Mouse (Mus musculus) forebrain, embryonic 11.5 days (tissue): ENCODE data around the gene Trappc1. TPM values are rescaled to one million over a fixed set of nuclear protein-coding genes. Genes with fewer than 3 reads are reported as not detected.

Experiments used
- ATAC-seq: fragments of 200-750 bp; cut with Nextera tagmentation; replicated peaks from 2 replicates; pipeline ENCODE4 v1.8.0; 2017; ENCODE audit warnings: moderate TSS enrichment; ENCODE audit not compliant: low FRiP score
- DNase-seq: peaks from one replicate; pipeline ENCODE4 v3.0.0-alpha.2; 2017; ENCODE audit warnings: low spot score
- H3K27ac ChIP-seq: fragments of 300-500 bp; sonication (generic); 2 replicates; pipeline ENCODE4 v1.5.1; 2014; ENCODE audit warnings: low read depth, low read length
- H3K27me3 ChIP-seq: fragments of 300-500 bp; sonication (generic); 2 replicates; pipeline ENCODE4 v1.6.1; 2014; ENCODE audit warnings: mild to moderate bottlenecking, low read length, mixed read lengths; ENCODE audit not compliant: control insufficient read depth, insufficient read depth
- H3K36me3 ChIP-seq: fragments of 300-500 bp; sonication (generic); 2 replicates; pipeline ENCODE4 v1.6.1; 2014; ENCODE audit warnings: mild to moderate bottlenecking, low read length, moderate library complexity, mixed read lengths; ENCODE audit not compliant: control insufficient read depth, insufficient read depth
- H3K4me1 ChIP-seq: fragments of 300-500 bp; sonication (generic); replicated peaks from 2 replicates; pipeline ENCODE4 v1.6.1; 2014; ENCODE audit warnings: low read length, mixed read lengths; ENCODE audit not compliant: control insufficient read depth, insufficient read depth
- H3K4me2 ChIP-seq: fragments of 300-500 bp; sonication (generic); 2 replicates; pipeline ENCODE4 v1.6.1; 2014; ENCODE audit warnings: low read depth, mild to moderate bottlenecking, low read length, moderate library complexity, mixed read lengths; ENCODE audit not compliant: severe bottlenecking
- H3K4me3 ChIP-seq: fragments of 300-500 bp; sonication (generic); 2 replicates; pipeline ENCODE4 v1.5.1; 2014; ENCODE audit warnings: low read depth, low read length
- H3K9ac ChIP-seq: fragments of 300-500 bp; sonication (generic); 2 replicates; pipeline ENCODE4 v1.6.1; 2014; ENCODE audit warnings: low read length
- H3K9me3 ChIP-seq: fragments of 300-500 bp; sonication (generic); 2 replicates; pipeline ENCODE4 v1.6.1; 2016; ENCODE audit warnings: low read length, mixed read lengths; ENCODE audit not compliant: control insufficient read depth
- WGBS: fragments of 180-500 bp; shearing (Covaris S2); extraction: QIAGEN DNeasy Blood & Tissue Kit; methylation state at CpG from one replicate; pipeline ENCODE4 v1.1.7; 2014; 5-methylcytosine and 5-hydroxymethylcytosine counted together
- polyA plus RNA-seq: library from polyadenylated mRNA; unstranded; fragments of >200 nt; fragmentation: Nextera tagmentation; extraction: Ambion mirVana; gene quantifications from 2 replicates; pipeline ENCODE4 v1.2.1, GENCODE M21; 2014

Trappc1 gene
- polyA plus RNA-seq, 1 experiment from 2014 or later: 188 TPM

DNA sequence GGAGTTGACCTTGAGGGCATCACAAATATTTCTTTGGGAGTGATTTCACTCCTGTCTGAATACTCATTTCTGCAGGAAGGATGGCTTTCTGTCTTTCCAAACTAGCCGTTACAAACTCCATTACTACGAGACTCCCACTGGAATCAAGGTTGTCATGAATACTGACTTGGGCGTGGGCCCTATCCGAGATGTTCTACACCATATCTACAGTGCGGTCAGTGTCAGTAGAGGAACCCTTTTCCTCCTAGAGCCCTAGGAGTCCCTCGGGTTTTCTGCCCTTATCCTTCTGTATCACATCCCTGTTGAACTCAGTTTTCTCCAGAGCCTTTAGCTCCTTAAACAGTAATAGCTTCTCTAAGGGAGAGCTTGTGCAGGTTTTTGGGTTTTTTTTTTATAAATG, 969 bp downstream of the Trappc1 start:
- Histone ChIP-seq H3K27me3 (peaks cover 13% of the 10 kb centered on the region; the same call in 1 of the 2 replicates), H3K9me3 (no peaks in the 10 kb centered on the region), H3K36me3 (no peaks in the 10 kb centered on the region; the same call in 1 of the 2 replicates), H3K4me1 (peaks cover 18% of the 10 kb centered on the region), H3K9ac (no peak overlapping the region; the same call in 1 of the 2 replicates), H3K4me3 (0 out of 2 replicates have a peak overlapping the region, but pooled peaks have one; percentile 61), H3K4me2 (peak overlapping the region; percentile 87), H3K27ac (no peak overlapping the region)
- WGBS: 86% methylated on average over 6 of the region's 6 CpGs
- ATAC-seq: no peak
- DNase-seq: no peak

GRCm38 (mm10) chr11:69325628-69326407, 2.0 kb downstream of the Trappc1 start, which contains the start of gene Kcnab3:
Gene Kcnab3 (plus strand): TSS chr11:69326258.
- 10% methylated on average over 26 of the region's 26 CpGs for WGBS
- H3K4me1 ChIP-seq: peaks cover 18% of the 10 kb centered on the region
- no peak within 1 kb of the TSS for H3K27ac ChIP-seq

GRCm38 (mm10) chr11:69326408-69327156, 2.8 kb downstream of the Trappc1 start:
- Histone ChIP-seq H3K4me1 (peaks cover 21% of the 10 kb centered on the region), H3K27ac (no peak overlapping the region)
- under 1% methylated on average over 45 of the region's 45 CpGs for WGBS

More at GRCm38 (mm10) chr11:69325628-69326407, 2.0 kb downstream of the Trappc1 start, which contains the start of gene Kcnab3:
- H3K9me3 ChIP-seq: no peaks in the 10 kb centered on the region
- no peaks in the 10 kb centered on the region for H3K36me3 ChIP-seq
- ATAC-seq (peak; percentile 68), DNase-seq (peak; percentile 88)
- H3K9ac ChIP-seq: peak within 1 kb of the TSS; percentile 63
- H3K4me2 ChIP-seq: peak within 1 kb of the TSS; percentile 82
- H3K27me3 ChIP-seq: peaks cover 13% of the 10 kb centered on the region; the same call in 1 of the 2 replicates
- peak within 1 kb of the TSS; percentile 50 for H3K4me3 ChIP-seq

DNA sequence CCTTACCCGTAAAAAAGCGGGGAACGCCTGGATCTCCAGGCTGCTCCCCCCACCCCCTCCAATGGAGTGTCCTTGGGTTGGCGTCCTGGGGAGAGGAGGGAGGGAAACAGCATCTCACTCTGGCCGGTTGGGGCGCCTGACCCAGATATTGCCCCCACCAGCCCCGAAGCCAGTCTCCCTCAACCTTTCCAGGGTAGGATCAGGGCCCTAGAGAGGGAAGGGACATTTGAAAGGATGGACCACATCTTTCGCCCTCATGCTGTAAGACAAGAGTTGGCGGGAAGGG, 3.3 kb downstream of the Trappc1 start:
- H3K36me3 ChIP-seq: no peaks in the 10 kb centered on the region
- no peak for ATAC-seq
- no peak for DNase-seq
- H3K27ac ChIP-seq: no peak overlapping the region
- peak overlapping the region; percentile 82; the same call in 1 of the 2 replicates for H3K4me2 ChIP-seq
- peaks cover 21% of the 10 kb centered on the region for H3K4me1 ChIP-seq
- WGBS: 9% methylated on average over 9 of the region's 9 CpGs
- H3K9ac ChIP-seq: no peak overlapping the region; the same call in 1 of the 2 replicates
- peaks cover 13% of the 10 kb centered on the region; the same call in 1 of the 2 replicates for H3K27me3 ChIP-seq
- H3K4me3 ChIP-seq: peak overlapping the region; percentile 50
- no peaks in the 10 kb centered on the region for H3K9me3 ChIP-seq

More at GRCm38 (mm10) chr11:69326408-69327156, 2.8 kb downstream of the Trappc1 start:
- H3K36me3 ChIP-seq: no peaks in the 10 kb centered on the region
- H3K27me3 ChIP-seq: peaks cover 13% of the 10 kb centered on the region; the same call in 1 of the 2 replicates
- peak overlapping the region; percentile 50 for H3K4me3 ChIP-seq
- ATAC-seq: peak; percentile 15; the same call in 1 of the 2 replicates
- no peaks in the 10 kb centered on the region for H3K9me3 ChIP-seq
- peak overlapping the region; percentile 63 for H3K9ac ChIP-seq
- peak overlapping the region; percentile 82 for H3K4me2 ChIP-seq
- DNase-seq: no peak

- Histone ChIP-seq H3K27ac (no peak overlapping the region), H3K4me3 (no peak overlapping the region), H3K36me3 (no peaks in the 10 kb centered on the region), H3K27me3 (peaks cover 13% of the 10 kb centered on the region; the same call in 1 of the 2 replicates), H3K9ac (no peak overlapping the region), H3K4me2 (no peak overlapping the region), H3K9me3 (no peaks in the 10 kb centered on the region), H3K4me1 (peaks cover 19% of the 10 kb centered on the region)
- DNase-seq: no peak
- ATAC-seq: no peak
- WGBS: 50% methylated on average over 6 of the region's 6 CpGs
These were observed 3.9 kb downstream of the Trappc1 start for GRCm38 (mm10) chr11:69327648-69328047.

DNA sequence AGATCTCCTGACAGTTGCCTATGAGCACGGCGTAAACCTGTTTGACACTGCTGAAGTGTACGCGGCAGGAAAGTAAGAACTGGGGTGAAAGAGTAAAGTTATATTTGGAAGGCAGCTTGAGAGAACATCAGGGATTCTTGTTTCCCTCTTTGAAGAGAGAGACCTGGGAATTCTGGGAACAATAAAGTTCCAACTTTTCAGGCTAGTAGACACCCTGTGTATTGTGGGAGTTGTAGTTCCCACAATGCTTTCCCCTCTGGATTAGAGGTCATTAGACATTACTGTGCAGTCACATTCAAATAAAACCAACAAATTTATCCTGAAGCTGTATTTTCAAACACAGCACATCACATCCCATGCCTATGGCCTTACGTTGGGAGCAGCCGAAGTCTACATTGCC, 4.7 kb downstream of the Trappc1 start:
- ATAC-seq (no peak), DNase-seq (no peak)
- peaks cover 13% of the 10 kb centered on the region; the same call in 1 of the 2 replicates for H3K27me3 ChIP-seq
- WGBS: 94% methylated on average over 6 of the region's 6 CpGs
- H3K36me3 ChIP-seq: no peaks in the 10 kb centered on the region
- peaks cover 21% of the 10 kb centered on the region for H3K4me1 ChIP-seq
- H3K4me3 ChIP-seq: no peak overlapping the region
- no peak overlapping the region for H3K9ac ChIP-seq
- H3K9me3 ChIP-seq: no peaks in the 10 kb centered on the region
- H3K27ac ChIP-seq: no peak overlapping the region
- no peak overlapping the region for H3K4me2 ChIP-seq

DNA sequence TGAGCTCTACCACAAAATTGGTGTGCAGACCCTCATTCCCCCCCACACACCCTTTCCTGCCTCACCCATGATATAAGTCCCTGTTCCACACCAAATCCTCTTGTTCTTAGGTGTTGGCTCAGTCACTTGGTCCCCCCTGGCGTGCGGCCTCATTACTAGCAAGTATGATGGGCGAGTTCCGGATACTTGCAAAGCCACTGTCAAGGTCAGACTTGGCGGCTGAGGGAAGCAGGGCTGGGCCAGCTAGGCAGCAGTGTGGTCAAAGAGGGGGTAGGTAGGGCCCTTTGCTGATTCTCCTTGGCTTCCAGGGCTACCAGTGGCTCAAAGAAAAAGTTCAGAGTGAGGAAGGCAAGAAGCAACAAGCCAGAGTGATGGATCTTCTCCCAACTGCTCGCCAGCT, 7.4 kb downstream of the Trappc1 start:
- WGBS: 85% methylated on average over 6 of the region's 6 CpGs
- Histone ChIP-seq H3K4me2 (no peak overlapping the region; the same call in 1 of the 2 replicates), H3K4me3 (no peak overlapping the region)

DNA sequence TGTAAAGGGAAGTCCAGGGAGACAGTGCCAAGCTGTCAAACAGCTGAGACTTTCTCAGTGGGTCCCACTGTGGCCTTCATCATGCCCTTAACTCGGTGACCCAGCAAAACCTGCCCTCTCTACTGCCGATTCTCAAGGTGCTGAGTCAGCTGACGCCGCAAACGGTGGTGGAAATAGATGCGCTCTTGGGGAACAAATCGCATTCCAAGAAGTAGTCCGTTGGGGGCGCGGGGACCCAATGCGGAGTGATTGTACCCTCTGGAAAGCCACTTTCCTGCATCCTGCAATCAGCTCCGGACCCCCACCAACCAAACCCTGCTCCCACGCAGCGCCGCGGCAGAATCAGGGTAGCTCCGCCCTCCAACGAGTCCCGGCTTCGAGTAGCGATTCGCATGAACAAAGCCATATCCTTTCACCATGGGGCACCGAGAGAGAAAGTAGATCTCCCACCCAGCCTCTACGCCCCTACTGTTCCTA, 8.2 kb downstream of the Trappc1 start:
- peak; percentile 46; the same call in 1 of the 2 replicates for ATAC-seq
- DNase-seq: peak; percentile 88
- Histone ChIP-seq H3K4me3 (peak overlapping the region; percentile 42), H3K4me2 (peak overlapping the region; percentile 73), H3K36me3 (no peaks in the 10 kb centered on the region), H3K27ac (peak overlapping the region; percentile 4; the same call in 1 of the 2 replicates), H3K4me1 (peaks cover 11% of the 10 kb centered on the region; the same call in 1 of the 2 replicates), H3K9ac (peak overlapping the region; percentile 67), H3K27me3 (peaks cover 8% of the 10 kb centered on the region; the same call in 1 of the 2 replicates), H3K9me3 (no peaks in the 10 kb centered on the region)
- under 1% methylated on average over 24 of the region's 24 CpGs for WGBS

More for the DNA sequence above, 7.4 kb downstream of the Trappc1 start:
- DNase-seq (no peak), ATAC-seq (no peak)
- H3K4me1 ChIP-seq: peaks cover 16% of the 10 kb centered on the region
- H3K9ac ChIP-seq: no peak overlapping the region; the same call in 1 of the 2 replicates
- no peaks in the 10 kb centered on the region for H3K36me3 ChIP-seq
- no peaks in the 10 kb centered on the region for H3K9me3 ChIP-seq
- H3K27me3 ChIP-seq: peaks cover 13% of the 10 kb centered on the region; the same call in 1 of the 2 replicates
- H3K27ac ChIP-seq: no peak overlapping the region
